Mouse (Mus musculus): Measurements from ENCODE around the gene Rufy2.

GRCm38 (mm10) chr10:63039867-63040628 is 60.0 kb downstream of the Rufy2 start:
- no peak for TF ChIP-seq CTCF (IDR thresholded peaks at IDR 0.05; ENCODE audit: low read depth, low read length)
- no peak for TF ChIP-seq TAL1 (conservative IDR thresholded peaks at IDR 0.05; ENCODE audit: low read depth, low read length)
- no peak for TF ChIP-seq POLR2AphosphoS5 (IDR thresholded peaks at IDR 0.05; ENCODE audit: insufficient replicate concordance, low read depth, low read length)
- no peak for TF ChIP-seq GATA1 (IDR thresholded peaks at IDR 0.05; ENCODE audit: borderline replicate concordance, low read length)
- no peak for TF ChIP-seq GATA2 (IDR thresholded peaks at IDR 0.05; ENCODE audit: borderline replicate concordance, low read depth, low read length)
